Mouse (Mus musculus) bone marrow macrophage, adult 2 months (primary cell): ENCODE measurements around the gene Bace1.

ENCODE experiments used
- CTCF ChIP-seq: IDR thresholded peaks from 2 replicates; pipeline ENCODE4 v1.5.1; 2012; ENCODE audit warnings: low read depth, mild to moderate bottlenecking, low read length, moderate library complexity
- POLR2A ChIP-seq: IDR thresholded peaks from 2 replicates; pipeline ENCODE4 v1.6.1; 2012; ENCODE audit warnings: mild to moderate bottlenecking, low read depth, low read length, borderline replicate concordance

DNA sequence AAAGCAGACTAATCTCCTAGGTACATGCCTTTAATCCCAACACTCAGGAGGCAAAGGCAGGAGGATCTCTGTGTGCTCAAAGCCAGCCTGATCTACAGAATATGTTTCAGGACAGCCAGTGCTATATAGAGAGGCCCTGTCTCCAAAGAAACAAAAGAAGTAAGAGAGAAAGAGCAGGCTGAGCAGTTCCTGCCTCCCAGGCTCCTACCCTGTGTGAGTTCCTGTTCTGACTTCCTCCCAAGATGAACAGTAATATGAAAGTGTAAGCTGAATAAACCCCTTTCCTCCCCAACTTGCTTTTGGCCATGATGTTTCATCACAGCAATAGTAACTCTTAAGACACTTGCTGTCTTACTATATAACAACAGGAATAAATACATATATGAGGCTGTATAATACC is 55.3 kb downstream of the Bace1 start:
- TF ChIP-seq CTCF = no peak
- TF ChIP-seq POLR2A = no peak
